Mouse (Mus musculus) liver, postnatal 0 days (tissue): ENCODE measurements at regions not wholly inside any gene's neighbourhood (a gene's known extent, or its start where the extent isn't known, plus 50 kb on each side); places are given as distances from the start of the nearest gene placed in this dataset.

Source experiments
- CTCF ChIP-seq: sonication (generic); IDR thresholded peaks from 2 replicates; pipeline ENCODE4 v1.5.1; 2016; ENCODE audit warnings: antibody characterized with exemption, low read depth
- EP300 ChIP-seq: IDR thresholded peaks from 2 replicates; pipeline ENCODE4 v1.6.1; 2016; ENCODE audit warnings: antibody characterized with exemption, low read depth, mild to moderate bottlenecking

GRCm38 (mm10) chr1:41140542-41140941 is 335.1 kb downstream of the Tmem182 start:
- TF ChIP-seq CTCF (no peak), EP300 (no peak)
